Mouse (Mus musculus) midbrain, embryonic 14.5 days (tissue): ENCODE measurements at regions not wholly inside any gene's neighbourhood (a gene's known extent, or its start where the extent isn't known, plus 50 kb on each side); places are given as distances from the start of the nearest gene placed in this dataset.
"Not testable (repeated sequence)": the region's sequence is repeated elsewhere in the genome, so short reads cannot be mapped to it uniquely, and the experiment has no call there.

Source experiments
- ATAC-seq: fragments of 200-750 bp; cut with Nextera tagmentation; 2 replicates; pipeline ENCODE4 v1.8.0; 2017; ENCODE audit warnings: moderate number of reproducible peaks, moderate library complexity; ENCODE audit not compliant: low FRiP score, low TSS enrichment
- DNase-seq: peaks from one replicate; pipeline ENCODE4 v3.0.0-alpha.2; 2015
- H3K27ac ChIP-seq: fragments of 300-500 bp; sonication (generic); replicated peaks from 2 replicates; pipeline ENCODE4 v1.5.1; 2014; ENCODE audit warnings: mild to moderate bottlenecking, low read depth, low read length, moderate library complexity
- H3K27me3 ChIP-seq: fragments of 300-500 bp; sonication (generic); 2 replicates; pipeline ENCODE4 v1.6.1; 2014; ENCODE audit warnings: low read length, control low read depth, mixed read lengths; ENCODE audit not compliant: control insufficient read depth, insufficient read depth
- H3K36me3 ChIP-seq: fragments of 300-500 bp; sonication (generic); 2 replicates; pipeline ENCODE4 v1.6.1; 2014; ENCODE audit warnings: low read length, control low read depth; ENCODE audit not compliant: control insufficient read depth, insufficient read depth
- H3K4me1 ChIP-seq: fragments of 300-500 bp; sonication (generic); 2 replicates; pipeline ENCODE4 v1.6.1; 2014; ENCODE audit warnings: mild to moderate bottlenecking, antibody characterized with exemption, low read length, control low read depth; ENCODE audit not compliant: control insufficient read depth, insufficient read depth
- H3K4me2 ChIP-seq: fragments of 300-500 bp; sonication (generic); 2 replicates; pipeline ENCODE4 v1.6.1; 2014; ENCODE audit warnings: mild to moderate bottlenecking, low read length, moderate library complexity
- H3K4me3 ChIP-seq: fragments of 300-500 bp; sonication (generic); replicated peaks from 2 replicates; pipeline ENCODE4 v1.5.1; 2014; ENCODE audit warnings: low read depth, low read length
- H3K9ac ChIP-seq: fragments of 300-500 bp; sonication (generic); replicated peaks from 2 replicates; pipeline ENCODE4 v1.6.1; 2014; ENCODE audit warnings: mild to moderate bottlenecking, low read length, moderate library complexity
- H3K9me3 ChIP-seq: fragments of 300-500 bp; sonication (generic); 2 replicates; pipeline ENCODE4 v1.6.1; 2016; ENCODE audit warnings: low read length, control low read depth, mixed read lengths; ENCODE audit not compliant: control insufficient read depth
- WGBS: fragments of 180-500 bp; shearing (Covaris S2); extraction: QIAGEN DNeasy Blood & Tissue Kit; methylation state at CpG from one replicate; pipeline ENCODE4 v1.1.7; 2014; 5-methylcytosine and 5-hydroxymethylcytosine counted together

GRCm38 (mm10) chrX:93059533-93059932, 226.7 kb upstream of the Arx start:
- no peaks in the 10 kb centered on the region for H3K9me3 ChIP-seq
- H3K4me1 ChIP-seq, result no peaks in the 10 kb centered on the region
- 78% methylated on average over 4 of the region's 4 CpGs for WGBS
- H3K36me3 ChIP-seq, result no peaks in the 10 kb centered on the region
- no peak overlapping the region for H3K9ac ChIP-seq
- H3K4me3 ChIP-seq, result no peak overlapping the region
- H3K27me3 ChIP-seq, result no peaks in the 10 kb centered on the region
- no peak overlapping the region for H3K4me2 ChIP-seq
- ATAC-seq, result no peak
- no peak for DNase-seq
- H3K27ac ChIP-seq, result no peak overlapping the region

GRCm38 (mm10) chrX:93068884-93069283, 217.4 kb upstream of the Arx start:
- Histone ChIP-seq H3K9me3 (no peaks in the 10 kb centered on the region), H3K27me3 (no peaks in the 10 kb centered on the region), H3K4me3 (no peak overlapping the region), H3K36me3 (no peaks in the 10 kb centered on the region), H3K27ac (no peak overlapping the region), H3K4me2 (no peak overlapping the region), H3K9ac (no peak overlapping the region), H3K4me1 (no peaks in the 10 kb centered on the region)
- DNase-seq (no peak), ATAC-seq (no peak)
- 51% methylated on average over 7 of the region's 7 CpGs for WGBS

GRCm38 (mm10) chrX:93069569-93070289, 216.5 kb upstream of the Arx start:
- peak overlapping the region; percentile 46 for H3K4me2 ChIP-seq
- H3K9me3 ChIP-seq, result no peaks in the 10 kb centered on the region
- 13% methylated on average over 13 of the region's 13 CpGs for WGBS
- H3K36me3 ChIP-seq, result no peaks in the 10 kb centered on the region
- H3K9ac ChIP-seq, result no peak overlapping the region
- H3K27ac ChIP-seq, result no peak overlapping the region
- no peaks in the 10 kb centered on the region for H3K4me1 ChIP-seq
- DNase-seq (peak; percentile 90), ATAC-seq (peak; percentile 46; the same call in 1 of the 2 replicates)
- no peak overlapping the region for H3K4me3 ChIP-seq
- no peaks in the 10 kb centered on the region for H3K27me3 ChIP-seq

GRCm38 (mm10) chrX:93070290-93070611, 216.0 kb upstream of the Arx start:
- Histone ChIP-seq H3K36me3 (no peaks in the 10 kb centered on the region), H3K27me3 (no peaks in the 10 kb centered on the region), H3K4me3 (no peak overlapping the region), H3K4me2 (peak overlapping the region; percentile 46), H3K9me3 (no peaks in the 10 kb centered on the region), H3K4me1 (no peaks in the 10 kb centered on the region), H3K27ac (no peak overlapping the region), H3K9ac (no peak overlapping the region)
- ATAC-seq (no peak), DNase-seq (peak; percentile 8)
- WGBS, result 30% methylated on average over 5 of the region's 5 CpGs

GRCm38 (mm10) chrX:93088976-93089375, 197.3 kb upstream of the Arx start:
- H3K36me3 ChIP-seq, result no peaks in the 10 kb centered on the region
- no peaks in the 10 kb centered on the region for H3K27me3 ChIP-seq
- H3K9me3 ChIP-seq, result no peaks in the 10 kb centered on the region
- H3K9ac ChIP-seq, result no peak overlapping the region
- DNase-seq (no peak), ATAC-seq (no peak)
- no peak overlapping the region for H3K4me3 ChIP-seq
- H3K27ac ChIP-seq, result no peak overlapping the region
- 30% methylated on average over 3 of the region's 3 CpGs for WGBS
- no peaks in the 10 kb centered on the region for H3K4me1 ChIP-seq
- no peak overlapping the region for H3K4me2 ChIP-seq

GRCm38 (mm10) chrX:93097551-93097950, 188.7 kb upstream of the Arx start:
- no peak overlapping the region for H3K4me3 ChIP-seq
- ATAC-seq (no peak), DNase-seq (no peak)
- no peaks in the 10 kb centered on the region for H3K36me3 ChIP-seq
- H3K27me3 ChIP-seq, result no peaks in the 10 kb centered on the region
- no peaks in the 10 kb centered on the region for H3K9me3 ChIP-seq
- no peak overlapping the region for H3K9ac ChIP-seq
- 50% methylated on average over 2 of the region's 2 CpGs for WGBS
- no peak overlapping the region for H3K27ac ChIP-seq
- no peak overlapping the region for H3K4me2 ChIP-seq
- H3K4me1 ChIP-seq, result no peaks in the 10 kb centered on the region

GRCm38 (mm10) chrX:93107930-93108567, 178.2 kb upstream of the Arx start:
- peak; percentile 26 for DNase-seq

GRCm38 (mm10) chrX:93154367-93154766, 131.9 kb upstream of the Arx start:
- H3K9me3 ChIP-seq, H3K4me3 ChIP-seq, H3K27me3 ChIP-seq, H3K9ac ChIP-seq, ATAC-seq, H3K4me1 ChIP-seq, DNase-seq, H3K27ac ChIP-seq, H3K36me3 ChIP-seq, H3K4me2 ChIP-seq: not testable (repeated sequence)

More at GRCm38 (mm10) chrX:93107930-93108567, 178.2 kb upstream of the Arx start:
- Histone ChIP-seq H3K36me3 (no peaks in the 10 kb centered on the region), H3K4me1 (no peaks in the 10 kb centered on the region), H3K4me3 (no peak overlapping the region), H3K4me2 (no peak overlapping the region), H3K27me3 (no peaks in the 10 kb centered on the region), H3K27ac (no peak overlapping the region), H3K9ac (no peak overlapping the region), H3K9me3 (no peaks in the 10 kb centered on the region)
- 53% methylated on average over 4 of the region's 4 CpGs for WGBS
- ATAC-seq, result no peak

GRCm38 (mm10) chrX:93159105-93159504, 127.1 kb upstream of the Arx start:
- no peak overlapping the region for H3K4me2 ChIP-seq
- DNase-seq (no peak), ATAC-seq (no peak)
- no peaks in the 10 kb centered on the region for H3K9me3 ChIP-seq
- no peak overlapping the region for H3K27ac ChIP-seq
- H3K4me1 ChIP-seq, result no peaks in the 10 kb centered on the region
- H3K36me3 ChIP-seq, result no peaks in the 10 kb centered on the region
- H3K9ac ChIP-seq, result no peak overlapping the region
- H3K27me3 ChIP-seq, result no peaks in the 10 kb centered on the region
- H3K4me3 ChIP-seq, result no peak overlapping the region
